Mouse (Mus musculus): ENCODE measurements around the gene Scaf1. TPM values are rescaled to one million over a fixed set of nuclear protein-coding genes. Genes with fewer than 3 reads are reported as not detected.

The Scaf1 gene
- total and polyA plus RNA-seq, 3 experiments = 17.7 to 81.5 (median 34.4) TPM

DNA sequence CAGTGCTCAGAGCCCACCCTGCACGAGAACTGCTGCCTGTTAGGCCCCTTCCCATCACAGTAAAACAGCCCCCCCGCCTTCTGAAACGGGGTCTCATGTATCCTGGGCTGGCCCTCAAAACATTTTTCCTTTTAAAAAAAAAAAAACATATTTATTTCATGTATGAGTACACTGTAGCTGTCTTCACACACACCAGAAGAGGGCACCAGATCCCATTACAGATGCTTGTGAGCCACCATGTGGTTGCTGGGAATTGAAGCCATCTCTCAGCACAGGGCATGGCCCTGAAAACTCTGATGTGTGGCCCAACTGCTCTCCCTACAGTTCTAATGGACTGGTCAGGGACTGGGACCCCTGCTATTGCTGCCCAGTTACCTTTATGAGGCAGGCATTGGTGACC, 37.9 kb downstream of the Scaf1 start:
- no peak overlapping the region for H3K4me3 ChIP-seq (ENCODE audit: control insufficient read depth in 1 of 2, insufficient read depth in 1 of 2, low read depth in 2 of 2, low read length in 2 of 2)
- H3K27me3 ChIP-seq (ENCODE audit: control insufficient read depth in 1 of 2, insufficient read depth in 2 of 2, low read length in 2 of 2) = no peaks in the 10 kb centered on the region
- H3K36me3 ChIP-seq (ENCODE audit: control insufficient read depth in 1 of 2, insufficient read depth in 2 of 2, low read length in 2 of 2) = peaks cover 0 to 16% of the 10 kb centered on the region in 2 experiments; a peak in 3 of 4 replicates
- no peak overlapping the region for H3K27ac ChIP-seq (ENCODE audit: control insufficient read depth, low read depth, low read length)
- no peaks in the 10 kb centered on the region for H3K9me3 ChIP-seq (replicated peaks; ENCODE audit: insufficient read depth, low read length)
- no peak overlapping the region for H3K9ac ChIP-seq (ENCODE audit: control insufficient read depth, low read depth, low read length, poor library complexity, severe bottlenecking)
- DNase-seq (ENCODE audit: low read depth, low spot score) = no peak
- peaks cover 7% of the 10 kb centered on the region for H3K79me2 ChIP-seq (ENCODE audit: control insufficient read depth, insufficient read depth, low read length, poor library complexity)
- no peak for TF ChIP-seq GABPA (IDR thresholded peaks at IDR 0.05; ENCODE audit: low read depth, low read length)
- no peak for TF ChIP-seq NELFE (IDR thresholded peaks at IDR 0.05; ENCODE audit: low read depth, low read length)
- TF ChIP-seq ZKSCAN1 (IDR thresholded peaks at IDR 0.05; ENCODE audit: low read depth, low read length) = no peak
- no peak for TF ChIP-seq SMC3 (IDR thresholded peaks at IDR 0.05; ENCODE audit: low read depth, low read length)
- no peak for TF ChIP-seq ZNF384 (IDR thresholded peaks at IDR 0.05; ENCODE audit: low read depth, low read length)
- no peak for TF ChIP-seq RAD21 (IDR thresholded peaks at IDR 0.05; ENCODE audit: low read depth, low read length)
- TF ChIP-seq ELF1 (IDR thresholded peaks at IDR 0.05; ENCODE audit: low read depth, low read length) = no peak
- TF ChIP-seq CTCF (IDR thresholded peaks at IDR 0.05 in 2 of 3, conservative IDR thresholded peaks at IDR 0.05 in 1 of 3; ENCODE audit: control insufficient read depth in 1 of 3, insufficient read depth in 1 of 3, low read depth in 2 of 3, low read length in 3 of 3, poor library complexity in 1 of 3, severe bottlenecking in 1 of 3) = no peak
- TF ChIP-seq CHD2 (IDR thresholded peaks at IDR 0.05; ENCODE audit: low read length) = no peak
- TF ChIP-seq POLR2A (IDR thresholded peaks at IDR 0.05; ENCODE audit: control insufficient read depth in 1 of 2, insufficient read depth in 1 of 2, low read depth in 1 of 2, low read length in 2 of 2, poor library complexity in 1 of 2) = no peak
- no peak for TF ChIP-seq ZMIZ1 (IDR thresholded peaks at IDR 0.05; ENCODE audit: low read depth, low read length)
- TF ChIP-seq TAL1 (IDR thresholded peaks at IDR 0.05; ENCODE audit: low read length) = no peak
- no peak for TF ChIP-seq BHLHE40 (IDR thresholded peaks at IDR 0.05; ENCODE audit: borderline replicate concordance, low read depth, low read length)
- no peak for TF ChIP-seq POLR2AphosphoS5 (IDR thresholded peaks at IDR 0.05; ENCODE audit: borderline replicate concordance, low read depth, low read length)
- peaks cover 0 to 5% of the 10 kb centered on the region in 2 experiments; a peak in 1 of 4 replicates for H3K4me1 ChIP-seq (ENCODE audit: control insufficient read depth in 1 of 2, insufficient read depth in 2 of 2, low read length in 2 of 2)

DNA sequence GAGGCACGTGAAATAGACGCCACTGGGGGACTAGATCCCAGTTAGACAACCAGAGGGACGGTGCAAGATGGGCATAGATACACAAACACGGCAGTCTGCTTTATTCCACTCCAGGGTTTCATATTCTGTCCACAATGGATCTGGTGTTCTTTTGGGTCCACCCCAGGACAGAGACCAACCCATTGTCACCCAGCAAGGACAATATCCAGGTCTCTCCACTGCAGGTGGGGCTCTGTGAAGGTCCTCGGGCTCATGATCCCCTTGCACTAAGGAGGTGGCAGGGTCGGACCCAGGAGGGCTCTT, 41.1 kb downstream of the Scaf1 start:
- no peak overlapping the region for H3K27ac ChIP-seq (ENCODE audit: control insufficient read depth, low read depth, low read length)
- DNase-seq (ENCODE audit: low read depth, low spot score) = no peak
- no peak for TF ChIP-seq ETS1 (IDR thresholded peaks at IDR 0.05; ENCODE audit: low read depth, low read length)
- peaks cover 0 to 6% of the 10 kb centered on the region in 2 experiments; a peak in 3 of 4 replicates for H3K36me3 ChIP-seq (ENCODE audit: control insufficient read depth in 1 of 2, insufficient read depth in 2 of 2, low read length in 2 of 2)
- no peaks in the 10 kb centered on the region for H3K27me3 ChIP-seq (ENCODE audit: control insufficient read depth in 1 of 2, insufficient read depth in 2 of 2, low read length in 2 of 2)
- no peaks in the 10 kb centered on the region for H3K9me3 ChIP-seq (replicated peaks; ENCODE audit: insufficient read depth, low read length)
- peaks cover 0 to 8% of the 10 kb centered on the region in 2 experiments; a peak in 1 of 4 replicates for H3K4me1 ChIP-seq (ENCODE audit: control insufficient read depth in 1 of 2, insufficient read depth in 2 of 2, low read length in 2 of 2)
- no peaks in the 10 kb centered on the region for H3K79me2 ChIP-seq (ENCODE audit: control insufficient read depth, insufficient read depth, low read length, poor library complexity)
- no peak overlapping the region; the same call in 1 of the 2 replicates for H3K9ac ChIP-seq (ENCODE audit: control insufficient read depth, low read depth, low read length, poor library complexity, severe bottlenecking)
- no peak overlapping the region for H3K4me3 ChIP-seq (ENCODE audit: control insufficient read depth in 1 of 2, insufficient read depth in 1 of 2, low read depth in 2 of 2, low read length in 2 of 2)

Data from MEL (cell line).